Mouse (Mus musculus) cerebellum, adult 11 months (tissue): ENCODE results near the gene Ttc4.

ENCODE experiments used
- DNase-seq: peaks from one replicate; pipeline ENCODE4 v3.0.0; 2022

Ttc4 gene

DNA sequence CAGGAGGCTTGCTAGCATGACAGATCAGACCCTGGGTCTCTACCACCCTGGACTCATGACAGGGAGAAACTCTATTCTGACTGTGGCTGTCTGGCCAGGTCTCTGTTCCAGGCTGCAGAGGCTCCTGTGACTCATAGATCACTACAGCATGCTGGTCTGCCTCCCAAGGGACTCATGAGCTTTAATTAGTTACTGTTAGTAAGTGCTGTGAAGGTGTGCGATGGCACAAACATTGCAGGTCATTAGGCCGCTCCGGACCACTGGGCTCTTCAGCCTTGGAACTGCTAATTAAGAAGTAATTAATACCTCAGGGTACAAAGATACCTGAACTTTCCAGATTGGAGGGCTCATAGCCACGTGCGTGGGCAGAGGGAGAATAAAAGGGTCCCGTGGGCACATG is 31.6 kb downstream of the Ttc4 start:
- DNase-seq: no peak

DNA sequence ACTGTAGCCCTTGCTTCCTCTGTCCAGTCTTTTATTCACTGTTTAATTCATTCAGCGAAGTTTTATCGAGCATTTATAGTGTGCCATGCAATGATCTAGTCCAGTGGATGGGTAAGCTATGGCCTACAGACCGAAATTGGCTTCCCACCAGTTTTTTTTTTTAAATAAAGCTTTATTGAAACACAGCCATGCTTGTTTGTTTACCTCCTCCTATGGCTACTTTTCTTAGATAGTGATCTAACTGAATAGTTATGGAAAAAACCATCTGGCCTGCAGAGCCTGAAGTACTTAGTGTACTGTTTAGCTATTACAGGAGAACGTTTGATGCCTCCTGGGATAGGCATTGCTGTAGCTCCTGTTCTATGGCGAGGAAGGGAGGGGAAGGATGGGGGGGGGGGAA is 32.9 kb downstream of the Ttc4 start:
- no peak for DNase-seq

DNA sequence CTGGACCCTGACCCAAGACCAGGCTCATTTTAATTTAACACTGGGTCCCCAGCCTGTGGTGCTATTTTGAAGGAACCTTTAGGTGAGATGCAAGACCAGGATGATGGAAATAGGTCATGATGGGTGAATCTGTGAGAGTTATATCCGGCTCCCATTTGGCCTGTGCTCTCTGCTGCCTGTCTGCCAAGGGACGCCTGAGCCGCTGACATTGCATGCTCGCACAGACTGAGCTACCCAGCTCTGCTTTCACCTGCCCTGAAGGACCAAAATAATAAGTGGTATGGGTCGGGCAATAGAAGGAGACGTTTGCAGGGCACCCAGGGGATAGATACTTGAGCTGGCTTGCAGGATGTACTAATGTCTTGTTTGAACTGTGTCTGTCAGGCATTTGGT is 34.5 kb downstream of the Ttc4 start:
- DNase-seq: no peak

DNA sequence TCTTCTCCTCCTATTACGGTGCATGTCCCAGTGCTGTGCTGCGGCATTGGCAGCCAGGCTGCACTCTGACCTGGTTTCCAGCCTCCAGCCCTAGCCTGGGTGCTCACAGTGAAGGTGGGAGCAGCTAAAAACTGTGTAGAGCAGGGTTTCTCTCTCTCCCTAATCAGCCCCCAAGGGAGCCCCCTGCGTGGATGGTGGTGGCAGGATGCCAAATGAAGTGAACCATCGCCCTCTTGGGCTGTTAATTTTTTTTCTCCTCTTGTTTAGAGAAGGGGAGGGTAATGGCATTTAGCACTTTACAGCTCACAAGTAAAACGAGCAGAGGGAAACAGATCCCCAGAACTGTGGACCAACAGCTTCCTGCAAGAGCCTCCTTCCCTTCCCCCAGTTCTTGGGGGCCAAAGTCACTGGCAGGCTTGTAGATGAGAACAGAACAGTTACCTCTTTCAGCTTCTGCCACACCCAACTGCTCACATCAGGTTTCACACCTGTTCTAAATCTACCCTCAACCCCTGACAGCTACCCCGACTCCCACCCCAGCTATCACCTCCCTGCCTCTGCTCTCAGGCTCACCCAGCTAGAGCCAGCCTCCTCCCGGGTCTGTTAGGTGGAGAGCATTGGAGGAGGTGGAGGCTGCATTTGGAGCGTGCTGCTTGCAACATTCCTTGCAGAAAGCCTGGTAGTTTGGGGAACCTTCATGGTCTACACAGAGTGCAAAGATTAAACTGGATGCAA is 35.1 kb downstream of the Ttc4 start:
- DNase-seq: no peak

DNA sequence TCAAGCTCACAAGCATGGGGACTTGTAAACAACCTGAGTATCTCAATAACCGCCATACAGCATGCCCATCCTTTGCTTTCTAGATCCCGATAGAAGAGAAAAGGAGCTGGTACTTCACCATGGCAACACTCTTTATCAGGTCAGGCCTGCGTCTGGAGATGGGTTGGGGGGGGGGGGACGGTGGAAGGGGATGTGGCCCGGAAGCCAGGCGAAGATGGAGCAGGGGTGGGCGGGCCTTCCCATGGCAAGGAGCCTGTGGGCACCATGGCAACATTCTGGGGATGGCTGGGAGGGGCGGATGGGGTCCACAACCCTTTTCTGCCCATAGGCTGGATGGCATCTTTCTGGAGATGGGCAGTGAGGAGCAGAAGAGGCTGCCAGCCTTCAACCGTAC is 44.7 kb downstream of the Ttc4 start:
- DNase-seq: no peak

DNA sequence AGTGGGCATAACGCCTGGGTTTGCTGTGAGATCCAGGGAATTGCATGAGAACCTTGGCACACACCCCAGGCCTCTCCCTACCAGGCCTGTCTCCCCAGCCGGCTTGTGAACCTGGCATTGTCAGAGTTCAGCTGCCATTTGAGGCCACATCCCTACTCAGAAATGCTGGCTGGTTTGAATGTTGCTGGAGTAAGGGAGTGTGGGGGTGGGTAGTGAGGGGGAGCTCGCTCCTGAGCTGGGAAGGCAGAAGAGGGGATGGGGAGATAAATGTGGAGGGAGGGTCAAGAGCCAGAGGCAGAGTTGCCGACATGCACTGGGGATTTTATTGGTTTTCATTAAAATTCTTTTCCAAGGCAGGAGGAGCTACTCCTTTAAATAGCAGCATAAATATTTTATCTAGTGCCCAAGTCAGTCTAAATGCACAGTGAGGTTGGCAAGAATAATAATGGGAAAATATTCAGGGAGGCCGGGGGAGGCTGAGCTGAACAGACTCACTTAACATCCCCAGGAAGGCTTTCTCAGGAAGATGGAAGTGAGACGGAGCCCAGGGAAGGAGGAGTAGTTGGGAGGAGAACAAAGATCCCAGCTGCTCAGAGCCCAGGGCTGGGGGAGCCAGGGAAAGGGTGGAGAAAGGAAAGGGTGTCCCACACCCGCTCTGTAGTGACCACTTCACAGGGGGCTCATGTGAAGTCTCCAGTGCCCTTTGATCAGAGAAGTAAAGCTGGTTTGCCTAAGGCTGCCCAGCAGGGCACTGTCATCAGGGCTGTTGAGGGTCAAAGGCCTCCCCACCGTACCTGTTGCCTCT is 45.3 kb downstream of the Ttc4 start:
- no peak for DNase-seq

DNA sequence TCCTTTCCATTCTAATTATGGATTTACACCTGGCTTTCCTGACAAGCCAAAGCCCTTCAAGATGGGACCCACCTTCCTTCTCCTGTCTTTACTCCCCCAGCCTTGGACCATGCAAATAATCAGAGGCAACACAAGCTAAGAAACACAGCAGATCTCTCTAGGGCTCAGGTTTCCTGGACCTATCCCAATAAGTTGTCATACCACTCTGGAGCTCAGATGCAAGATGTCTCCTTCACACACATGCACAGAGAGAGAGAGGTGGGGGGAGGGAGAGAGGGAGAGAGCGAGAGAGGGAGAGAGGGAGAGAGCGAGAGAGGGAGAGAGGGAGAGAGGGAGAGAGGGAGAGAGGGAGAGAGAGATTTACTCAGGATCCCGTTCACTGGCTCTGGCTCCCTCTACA is 46.4 kb downstream of the Ttc4 start:
- no peak for DNase-seq

DNA sequence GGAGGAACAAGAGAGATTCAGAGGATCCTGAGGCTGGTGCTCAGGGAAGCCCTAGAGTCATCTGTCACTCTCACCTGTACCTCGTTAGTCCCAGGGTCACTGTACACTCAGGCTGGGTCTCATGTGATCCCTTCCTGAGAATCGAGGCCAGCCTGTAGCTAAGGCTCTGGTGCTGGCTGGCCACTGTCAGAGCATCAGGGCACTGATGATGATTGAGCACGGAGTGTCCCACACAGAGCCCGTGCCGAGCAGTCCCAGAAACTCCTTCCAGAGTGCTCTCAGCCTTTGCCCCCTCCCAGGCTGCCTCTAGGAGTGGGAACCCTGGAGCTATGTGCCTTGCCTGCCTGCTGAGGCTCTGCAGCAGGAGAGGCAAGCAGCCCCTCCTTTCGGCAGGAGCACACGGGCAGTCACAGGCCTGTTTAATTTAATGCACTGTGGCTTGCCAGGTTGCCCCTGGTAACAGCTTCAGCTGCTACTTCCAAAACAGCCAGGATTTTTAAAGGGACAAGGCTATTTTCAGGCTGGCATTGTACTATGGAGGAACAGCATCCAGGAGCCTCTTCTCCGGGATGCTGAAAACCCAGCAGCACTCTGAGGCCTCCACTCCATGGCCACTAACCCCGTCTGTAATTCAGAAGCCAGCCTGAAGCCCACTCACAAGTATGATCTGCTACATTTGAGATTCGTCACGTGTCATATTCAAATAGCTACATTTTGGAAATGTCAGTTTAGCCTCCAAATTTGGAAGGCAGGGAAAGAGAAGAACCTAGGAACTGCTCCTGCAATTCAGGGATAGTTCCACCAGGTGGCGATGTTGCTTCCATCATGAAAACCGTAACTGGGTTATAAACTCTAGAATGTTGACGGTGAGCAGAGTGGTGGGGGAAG is 48.2 kb downstream of the Ttc4 start:
- peak; percentile 72 for DNase-seq

DNA sequence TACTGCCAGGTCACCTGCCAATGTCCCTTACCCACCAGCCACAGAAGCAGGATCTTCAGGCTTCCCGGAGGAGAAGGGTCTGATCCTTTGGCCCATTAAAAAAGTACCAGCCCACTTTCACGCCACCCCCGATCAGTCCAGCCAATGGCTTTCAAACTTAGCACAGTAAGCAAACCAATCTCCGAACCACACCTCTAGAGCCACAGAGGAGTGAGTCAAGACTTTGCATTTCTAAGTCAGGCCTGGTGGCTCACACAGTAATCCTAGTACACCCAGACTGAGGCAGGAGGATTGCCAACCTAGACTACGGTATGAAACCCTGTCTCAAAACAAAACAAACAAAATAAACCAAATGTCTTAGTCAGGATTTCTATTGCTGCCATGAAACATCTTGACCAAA is 49.4 kb downstream of the Ttc4 start:
- DNase-seq: no peak

DNA sequence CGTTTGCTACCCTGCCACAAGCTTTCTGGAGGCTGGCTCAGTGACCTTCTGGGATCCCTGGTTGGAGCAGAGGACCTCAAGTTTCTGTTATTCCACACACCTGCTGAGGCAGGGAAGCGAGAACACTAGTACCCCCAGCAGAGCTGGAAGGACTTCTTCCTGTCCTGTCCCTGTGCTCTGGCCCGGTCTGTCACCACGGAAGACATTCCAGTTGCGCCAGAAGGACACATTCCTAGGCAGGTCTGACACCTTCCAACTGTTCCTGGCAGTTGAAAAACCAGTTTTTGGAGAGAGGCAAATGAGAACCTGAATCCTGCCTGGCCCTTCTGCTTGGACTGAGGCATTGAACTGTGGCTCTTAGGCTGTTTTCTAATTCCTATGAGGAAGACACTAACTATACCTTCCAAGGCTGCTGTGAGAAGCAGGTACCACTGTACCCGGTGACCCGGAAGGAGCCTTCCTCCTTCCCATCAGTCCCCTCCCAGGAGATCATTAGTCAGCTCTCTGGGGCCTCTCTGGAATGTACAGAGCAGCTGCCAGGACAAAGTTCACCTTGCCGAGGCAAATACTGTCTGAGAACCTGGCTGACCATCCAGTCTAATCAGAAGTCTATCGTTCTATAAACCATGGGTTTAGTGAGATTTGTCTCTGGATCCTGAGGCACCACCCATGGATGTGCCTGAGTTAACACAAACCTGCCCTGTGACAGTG is 49.9 kb downstream of the Ttc4 start:
- DNase-seq: no peak

DNA sequence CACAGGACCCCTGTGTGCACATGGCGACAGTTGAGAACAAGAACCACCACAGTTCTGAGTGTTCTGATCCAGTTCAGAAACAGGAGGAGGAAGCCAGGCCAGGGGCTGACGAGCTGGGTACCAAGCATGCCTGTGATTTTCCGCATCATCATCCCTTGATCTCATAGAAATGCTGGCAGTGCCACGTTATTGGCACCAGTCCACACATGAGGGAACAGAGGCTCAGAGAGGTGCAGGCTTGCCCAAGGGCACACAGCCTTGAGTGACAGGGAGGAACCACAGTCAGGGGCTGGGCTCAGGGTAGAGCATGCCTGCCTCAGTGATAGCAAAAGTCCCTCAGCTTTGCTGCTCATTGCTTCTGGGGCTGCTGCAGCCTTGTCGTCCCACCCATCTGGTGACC is 50.9 kb downstream of the Ttc4 start:
- no peak for DNase-seq

DNA sequence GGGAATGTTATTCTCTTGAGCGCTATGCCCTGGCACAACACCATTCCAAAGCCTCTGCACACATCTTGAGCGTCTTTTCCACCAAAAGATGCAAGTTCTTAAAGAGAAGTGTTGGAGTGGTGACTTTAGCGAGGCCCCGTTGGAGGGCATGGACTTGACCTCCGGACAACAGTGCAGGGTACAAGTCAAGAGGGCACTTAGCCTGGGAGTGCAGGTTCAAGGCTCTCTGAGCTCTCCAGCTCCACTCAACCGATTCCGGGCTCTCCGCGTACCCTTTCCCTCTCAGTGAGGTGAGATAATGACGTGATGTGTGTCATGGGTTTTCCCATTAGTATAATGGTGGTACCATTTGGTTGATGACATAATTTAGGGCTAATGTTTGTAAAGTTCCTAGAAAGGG is 54.5 kb downstream of the Ttc4 start:
- no peak for DNase-seq

DNA sequence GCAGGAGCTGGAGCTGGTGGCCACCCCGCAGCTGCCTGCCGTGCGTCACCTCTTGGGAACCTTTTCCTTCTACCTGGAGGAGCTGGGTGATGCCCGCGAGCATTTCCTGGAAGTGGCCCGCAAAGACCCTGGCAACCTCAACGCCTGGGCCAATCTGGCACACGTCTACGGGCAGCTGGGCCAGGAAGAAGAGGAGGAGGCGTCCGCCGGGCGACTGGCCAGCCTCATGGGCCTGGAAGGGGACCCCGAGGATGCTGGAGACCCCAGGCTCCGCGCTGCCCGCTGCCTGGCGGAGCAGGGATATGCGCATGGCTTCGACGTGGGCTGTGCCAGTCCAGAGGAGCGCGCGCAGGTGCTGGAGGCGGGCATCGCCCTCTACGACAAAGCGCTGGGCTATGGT is 56.0 kb downstream of the Ttc4 start:
- no peak for DNase-seq

DNA sequence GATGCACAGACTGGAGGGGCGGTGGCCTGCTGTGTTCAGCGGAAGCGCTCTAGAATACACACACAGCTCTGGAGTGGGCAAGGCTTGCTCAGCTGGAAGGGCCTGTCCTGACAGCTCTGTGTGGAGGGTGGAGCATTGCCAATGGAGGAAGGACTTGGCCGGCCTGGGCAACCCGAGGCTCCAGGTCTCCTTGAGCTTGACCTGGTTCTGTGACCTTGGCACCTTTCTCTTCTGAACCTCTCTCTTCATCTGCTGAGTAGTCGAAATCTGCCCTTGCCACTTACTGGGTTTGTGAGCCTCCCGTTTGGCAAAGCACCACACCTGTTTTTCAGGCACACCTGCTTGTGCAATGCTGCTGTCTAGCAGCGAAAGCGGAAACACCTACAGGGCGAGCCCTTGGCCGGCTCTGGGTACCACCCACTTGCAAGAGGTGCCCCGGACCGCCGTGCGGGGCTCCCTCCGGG is 56.7 kb downstream of the Ttc4 start, which contains the start of gene Ttc22:
TSS of gene Ttc22 (plus strand) at position 403 of the 464 bp plus-strand sequence.
- DNase-seq: no peak

DNA sequence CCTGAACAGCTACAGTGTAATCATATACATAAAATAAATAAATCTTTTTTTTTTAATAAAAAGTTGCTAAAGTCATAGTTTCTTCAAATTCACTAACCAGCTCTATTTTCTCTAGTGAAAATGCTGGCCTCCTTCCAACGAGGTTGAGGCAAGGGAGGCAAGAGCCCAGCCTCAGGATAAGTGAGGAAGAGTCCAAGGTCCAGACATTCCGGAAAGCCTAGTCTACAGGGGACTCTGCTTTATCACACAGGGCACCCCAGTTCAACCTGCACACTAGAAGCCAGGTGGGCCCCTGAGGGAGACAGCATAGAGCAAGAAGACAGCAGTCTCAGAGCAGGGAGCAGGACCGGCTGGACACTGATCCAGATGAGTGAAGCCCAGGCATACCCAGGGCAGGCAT is 57.3 kb downstream of the Ttc4 start:
- DNase-seq: no peak

DNA sequence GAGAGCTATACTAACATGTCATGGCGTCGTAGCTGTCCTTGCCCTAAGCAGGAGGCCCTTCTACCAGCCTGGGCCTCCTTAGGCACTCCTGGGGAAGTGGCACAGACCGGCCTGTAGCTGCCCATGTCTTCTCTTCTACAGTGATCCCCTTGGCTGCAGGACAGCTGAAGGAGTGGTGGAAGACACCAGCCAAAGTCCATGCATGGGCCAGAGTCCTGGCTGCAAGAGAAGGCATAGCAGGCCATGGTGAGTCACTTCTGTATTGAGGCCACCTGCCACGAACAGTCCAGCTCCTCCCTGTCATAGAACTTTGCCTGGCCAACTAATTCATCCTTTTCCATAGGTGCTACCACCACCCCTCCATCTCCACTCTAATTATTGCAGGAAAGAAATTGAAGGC is 59.8 kb downstream of the Ttc4 start:
- DNase-seq: no peak

DNA sequence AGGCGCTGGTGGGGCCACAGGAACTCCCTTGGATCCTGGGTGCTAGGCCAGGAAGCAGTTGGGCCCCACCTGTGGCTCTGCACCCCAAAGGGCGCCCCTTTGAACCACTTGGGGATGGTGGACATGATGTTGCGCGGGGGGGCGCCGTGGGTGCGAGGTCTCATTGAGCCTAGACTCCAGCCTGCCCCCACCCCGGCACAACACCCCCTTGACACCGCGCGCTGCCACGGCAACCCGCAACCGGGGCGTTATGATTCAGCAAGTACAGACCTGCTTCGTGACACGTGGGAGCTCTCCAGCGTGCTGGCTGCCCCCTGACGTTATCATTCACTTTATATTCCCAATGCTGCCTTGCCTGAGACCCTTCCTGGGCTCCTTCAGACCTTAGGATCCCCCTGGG is 61.7 kb downstream of the Ttc4 start, which contains the start of gene Lexm:
TSS of gene Lexm (minus strand) at position 186 of the 400 bp plus-strand sequence.
- no peak for DNase-seq

DNA sequence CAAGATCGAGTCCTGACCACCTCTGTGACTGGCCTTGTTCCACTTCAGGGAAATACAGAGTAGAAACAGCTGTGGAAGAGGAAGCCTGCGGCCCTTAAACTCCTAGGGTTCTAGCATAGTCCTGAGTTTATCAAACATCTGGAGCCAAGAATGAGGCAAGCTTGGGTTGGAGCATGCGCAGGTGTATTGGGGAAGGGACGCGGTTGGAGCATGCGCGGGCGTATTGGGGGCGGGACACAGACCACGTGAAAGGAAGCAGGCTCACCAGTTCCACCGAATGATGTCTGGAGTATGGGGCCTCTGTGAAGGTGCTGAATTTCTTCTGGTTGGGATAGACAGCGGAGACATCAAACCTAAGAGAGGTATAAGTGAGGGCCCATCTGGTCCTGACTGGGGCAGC is 63.1 kb downstream of the Ttc4 start:
- DNase-seq: no peak

DNA sequence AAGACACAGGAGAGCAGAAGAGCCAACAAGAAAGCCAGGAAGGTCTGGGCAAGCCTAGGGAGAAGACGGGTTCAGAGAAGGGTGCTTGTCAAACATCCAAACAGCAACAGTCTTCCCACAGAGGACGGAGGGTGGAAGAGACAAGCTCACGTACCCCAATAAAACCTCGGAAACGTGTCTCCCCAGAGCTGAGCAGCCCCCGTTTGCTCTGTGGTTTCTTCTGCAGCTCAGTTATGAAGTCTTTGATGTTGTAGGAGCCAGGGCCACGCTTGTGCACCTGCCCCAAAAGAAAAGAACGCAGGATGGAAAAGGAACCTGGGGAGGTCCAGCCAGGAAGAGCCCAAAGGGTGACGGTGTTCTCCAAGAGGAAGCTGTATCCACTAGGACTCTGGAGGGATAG is 63.9 kb downstream of the Ttc4 start:
- no peak for DNase-seq

DNA sequence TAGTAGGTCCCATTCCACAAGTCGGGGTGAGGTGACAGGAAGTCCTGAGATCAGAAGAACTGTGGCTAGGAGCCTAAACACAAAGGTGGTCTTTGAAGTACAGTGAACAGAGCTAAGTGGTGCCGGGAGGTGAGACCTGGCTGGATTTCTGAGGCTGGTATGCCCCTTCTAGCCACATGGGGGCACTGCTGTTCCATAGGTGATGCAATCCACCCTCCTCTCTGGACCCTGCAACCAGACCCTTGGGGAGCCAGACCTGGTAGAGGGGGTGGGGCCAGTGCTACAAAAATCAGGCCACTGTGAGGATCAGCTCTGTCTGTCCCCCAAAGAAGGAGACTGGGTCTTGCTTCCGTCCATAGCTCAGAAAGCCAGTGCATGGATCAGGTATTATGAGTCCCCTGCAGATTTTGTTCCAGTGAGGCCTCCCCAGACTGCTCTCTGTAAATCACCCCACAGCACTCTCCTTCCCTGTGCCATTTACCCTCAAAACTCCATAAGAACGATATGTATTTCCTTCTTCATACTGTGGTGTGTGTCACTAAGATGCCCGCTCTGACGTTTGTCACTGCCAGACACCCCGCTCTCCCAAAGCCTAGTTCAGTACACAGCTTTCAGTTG is 64.5 kb downstream of the Ttc4 start:
- DNase-seq: peak; percentile 50

DNA sequence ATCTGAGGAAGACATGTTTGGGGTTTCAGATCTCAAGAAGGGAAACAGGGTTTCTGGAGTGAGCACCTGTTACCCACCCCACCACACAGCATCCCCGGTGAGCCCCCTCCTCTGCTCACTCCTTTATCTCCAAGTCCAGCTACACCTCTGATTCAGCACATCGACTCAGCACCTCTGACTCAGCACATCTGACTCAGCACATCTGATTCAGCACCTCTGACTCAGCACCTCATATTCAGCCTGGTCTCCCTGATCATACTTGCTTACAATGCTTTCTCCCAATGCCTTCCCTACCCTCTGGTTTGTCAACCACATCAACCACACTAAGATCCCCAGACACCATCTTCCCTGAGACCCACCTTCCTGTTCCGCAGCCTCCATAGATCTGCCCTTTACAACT is 65.2 kb downstream of the Ttc4 start:
- no peak for DNase-seq

DNA sequence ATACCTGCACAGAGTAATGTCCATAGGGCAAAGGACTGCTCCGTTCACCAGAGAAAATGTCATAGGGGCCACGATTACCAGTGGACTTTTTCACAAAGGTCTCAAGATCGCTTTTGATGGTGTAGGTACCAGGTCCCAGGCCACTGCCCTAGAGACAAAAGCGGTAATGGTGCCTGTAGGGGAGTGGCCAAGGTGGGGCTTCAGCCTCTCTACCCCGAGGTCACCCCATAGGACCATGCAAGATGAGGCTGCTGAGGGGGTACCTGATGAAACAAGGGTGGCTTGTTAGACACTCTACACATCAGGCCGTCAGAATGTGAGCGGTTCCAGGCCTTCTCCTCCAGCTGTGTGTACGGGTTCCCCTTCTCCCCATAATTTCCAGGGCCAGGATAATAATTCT is 65.6 kb downstream of the Ttc4 start:
- DNase-seq: no peak
